Mouse (Mus musculus): Measurements from ENCODE around the gene Tmem189. TPM values are rescaled to one million over a fixed set of nuclear protein-coding genes. Genes with fewer than 3 reads are reported as not detected.

Tmem189 gene
- polyA plus RNA-seq, 1 experiment from 2014 or later = 43.7 TPM

DNA sequence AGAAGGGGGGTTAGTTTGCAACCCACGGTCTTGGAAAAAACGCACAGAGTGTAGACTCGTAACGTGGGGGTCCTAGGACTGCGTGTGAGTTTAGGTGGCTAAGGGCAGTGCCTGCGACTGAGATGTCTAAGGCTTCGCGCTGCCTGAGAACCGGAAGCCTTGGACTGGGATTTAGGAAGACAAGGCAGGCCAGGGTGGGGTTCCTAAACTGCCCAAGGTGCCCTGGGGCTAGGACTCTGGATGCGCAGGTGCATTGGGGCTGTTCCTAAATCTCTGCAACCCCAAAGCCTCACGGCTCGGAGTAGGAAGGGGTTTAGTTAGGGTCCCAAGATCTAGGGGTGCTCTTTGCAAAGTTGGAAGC lies 29.0 kb downstream of the Tmem189 start:
- WGBS = under 1% methylated on average over 12 of the region's 12 CpGs
- H3K9me3 ChIP-seq (replicated peaks) = no peaks in the 10 kb centered on the region
- peak overlapping the region; percentile 29 for H3K27ac ChIP-seq (replicated peaks)
- peaks cover 47% of the 10 kb centered on the region for H3K4me1 ChIP-seq
- no peak for ATAC-seq (ENCODE audit: insufficient number of reproducible peaks, low FRiP score, low TSS enrichment, low read depth)
- H3K27me3 ChIP-seq = no peaks in the 10 kb centered on the region
- H3K4me2 ChIP-seq (replicated peaks) = peak overlapping the region; percentile 75
- H3K4me3 ChIP-seq (replicated peaks) = peak overlapping the region; percentile 68
- H3K36me3 ChIP-seq = no peaks in the 10 kb centered on the region
- peak overlapping the region; percentile 61 for H3K9ac ChIP-seq

DNA sequence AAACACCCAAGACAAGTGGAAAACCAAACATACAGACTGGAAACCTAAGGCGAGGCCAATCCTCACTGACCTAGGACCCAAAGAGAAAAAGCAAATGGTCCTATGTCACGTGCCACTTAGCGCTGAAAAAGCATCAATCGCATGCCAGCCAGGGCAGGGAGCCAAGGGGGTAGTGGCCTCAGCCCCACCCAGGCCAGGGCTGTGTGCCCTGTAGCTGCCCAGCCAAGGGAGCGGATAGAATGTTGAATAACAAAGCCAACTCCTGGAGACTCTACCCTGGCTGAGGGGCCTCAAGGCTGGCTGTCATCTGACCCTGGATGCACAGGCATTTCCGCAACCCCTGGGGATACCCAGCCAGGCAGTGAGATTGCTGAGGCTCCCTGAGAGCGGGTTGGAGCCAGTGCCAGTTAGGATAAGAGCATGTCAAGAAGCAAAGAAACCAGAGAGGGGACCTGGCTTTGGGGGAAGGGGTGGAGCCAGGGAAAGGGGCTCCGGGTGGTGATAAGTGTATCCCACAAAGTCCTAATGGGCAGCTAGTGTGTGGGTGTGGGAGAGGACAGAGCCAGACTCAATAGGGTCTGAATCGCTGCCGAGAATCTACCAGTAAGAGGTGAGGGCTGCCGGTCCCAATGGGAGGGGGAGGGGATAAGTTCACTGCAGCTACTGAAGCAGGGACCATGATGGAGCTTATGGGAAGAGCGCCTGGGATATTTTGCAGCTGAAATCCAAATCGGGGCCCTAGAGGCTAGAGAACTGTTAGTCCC lies 29.6 kb downstream of the Tmem189 start:
- no peaks in the 10 kb centered on the region for H3K27me3 ChIP-seq
- 20% methylated on average over 13 of the region's 13 CpGs for WGBS
- H3K4me1 ChIP-seq = peaks cover 47% of the 10 kb centered on the region
- H3K27ac ChIP-seq (replicated peaks) = peak overlapping the region; percentile 29
- no peaks in the 10 kb centered on the region for H3K9me3 ChIP-seq (replicated peaks)
- peak overlapping the region; percentile 75 for H3K4me2 ChIP-seq (replicated peaks)
- H3K36me3 ChIP-seq = no peaks in the 10 kb centered on the region; the same call in 1 of the 2 replicates
- peak overlapping the region; percentile 68 for H3K4me3 ChIP-seq (replicated peaks)
- ATAC-seq (ENCODE audit: insufficient number of reproducible peaks, low FRiP score, low TSS enrichment, low read depth) = 0 out of 2 replicates have a peak, but pooled peaks have one; percentile 8
- peak overlapping the region; percentile 61; the same call in 1 of the 2 replicates for H3K9ac ChIP-seq

DNA sequence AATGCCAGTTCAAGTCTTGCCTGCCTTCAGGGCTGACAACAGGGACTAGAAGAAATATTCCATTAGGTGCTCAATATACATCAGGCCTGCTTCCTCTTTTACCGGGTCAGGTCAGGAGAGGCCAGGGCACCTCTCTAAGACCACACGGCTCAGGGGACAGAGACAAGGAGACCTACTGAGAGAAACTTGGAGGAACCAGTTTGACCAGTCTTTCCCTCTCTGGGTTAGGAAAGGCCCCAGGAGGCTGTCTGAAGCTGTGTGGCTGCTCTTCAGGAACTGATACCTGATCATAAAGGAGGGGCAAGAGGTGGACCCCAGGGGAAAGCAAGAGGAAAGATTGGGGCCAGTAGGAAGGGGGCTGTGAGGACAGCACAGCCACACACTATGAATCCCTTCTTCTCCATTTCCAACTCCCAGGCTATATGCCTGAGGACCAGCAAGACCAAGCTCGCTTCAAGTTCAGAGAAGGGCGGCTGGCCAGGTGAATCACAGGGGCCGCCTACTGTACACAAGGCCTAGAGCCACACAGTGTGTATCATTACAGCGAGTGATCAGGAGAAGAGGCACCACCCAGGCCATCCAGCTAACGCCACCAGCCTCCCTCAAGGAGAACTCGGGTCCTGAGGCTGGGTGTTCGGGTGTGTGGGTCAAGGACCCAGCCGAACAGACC lies 30.3 kb downstream of the Tmem189 start:
- peaks cover 47% of the 10 kb centered on the region for H3K4me1 ChIP-seq
- peak overlapping the region; percentile 75 for H3K4me2 ChIP-seq (replicated peaks)
- H3K4me3 ChIP-seq (replicated peaks) = peak overlapping the region; percentile 68
- 50% methylated on average over 10 of the region's 10 CpGs for WGBS
- H3K36me3 ChIP-seq = peaks cover 1% of the 10 kb centered on the region; the same call in 1 of the 2 replicates
- no peak for ATAC-seq (ENCODE audit: insufficient number of reproducible peaks, low FRiP score, low TSS enrichment, low read depth)
- no peaks in the 10 kb centered on the region for H3K27me3 ChIP-seq
- no peaks in the 10 kb centered on the region for H3K9me3 ChIP-seq (replicated peaks)
- H3K27ac ChIP-seq (replicated peaks) = peak overlapping the region; percentile 29; the same call in 1 of the 2 replicates
- peak overlapping the region; percentile 15; the same call in 1 of the 2 replicates for H3K9ac ChIP-seq

DNA sequence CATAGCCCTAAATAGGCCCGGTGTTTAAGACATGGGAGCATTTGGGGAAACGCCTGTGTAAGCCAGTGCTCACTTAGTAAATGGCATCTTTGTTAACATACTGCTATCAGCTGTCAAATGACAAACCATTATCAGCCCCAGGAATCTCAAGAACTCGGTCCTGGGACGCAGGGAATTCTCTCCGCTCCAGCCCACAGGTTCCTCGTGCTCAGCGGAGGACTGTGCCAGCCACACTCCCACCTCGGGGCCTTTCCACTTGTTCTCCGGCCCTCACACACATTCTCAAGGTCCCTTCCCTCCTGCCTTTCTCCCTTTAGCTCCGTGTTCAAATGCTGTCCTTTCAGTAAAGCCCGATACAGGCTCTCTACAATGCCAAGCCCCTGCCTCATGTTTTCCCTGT lies 30.9 kb downstream of the Tmem189 start:
- ATAC-seq (ENCODE audit: insufficient number of reproducible peaks, low FRiP score, low TSS enrichment, low read depth) = no peak
- Histone ChIP-seq H3K36me3 (peaks cover 7% of the 10 kb centered on the region; the same call in 1 of the 2 replicates), H3K27ac (replicated peaks) (no peak overlapping the region), H3K4me3 (replicated peaks) (no peak overlapping the region), H3K9ac (no peak overlapping the region), H3K4me1 (peaks cover 47% of the 10 kb centered on the region), H3K27me3 (no peaks in the 10 kb centered on the region), H3K4me2 (replicated peaks) (peak overlapping the region; percentile 75), H3K9me3 (replicated peaks) (no peaks in the 10 kb centered on the region)
- 57% methylated on average over 11 of the region's 11 CpGs for WGBS

DNA sequence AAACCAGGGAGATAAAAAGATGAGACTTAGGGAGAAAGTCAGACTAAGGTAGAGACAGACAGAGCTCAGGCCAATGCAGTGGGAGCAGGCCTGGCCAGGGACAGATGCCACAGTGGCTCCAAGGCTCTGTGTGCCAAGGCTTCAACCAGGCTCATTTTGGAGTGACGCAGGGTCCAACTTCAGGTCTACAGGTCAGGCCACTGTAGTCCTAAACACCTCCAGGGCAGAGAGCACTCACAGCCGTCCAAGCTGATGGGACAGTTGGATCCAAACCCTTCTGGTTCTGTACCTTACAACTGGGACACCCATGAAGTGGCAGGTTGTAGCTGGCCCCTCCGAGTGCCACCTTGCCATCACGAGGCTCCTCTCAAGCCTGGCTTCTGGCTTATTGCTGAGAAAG lies 31.6 kb downstream of the Tmem189 start:
- no peak overlapping the region for H3K9ac ChIP-seq

DNA sequence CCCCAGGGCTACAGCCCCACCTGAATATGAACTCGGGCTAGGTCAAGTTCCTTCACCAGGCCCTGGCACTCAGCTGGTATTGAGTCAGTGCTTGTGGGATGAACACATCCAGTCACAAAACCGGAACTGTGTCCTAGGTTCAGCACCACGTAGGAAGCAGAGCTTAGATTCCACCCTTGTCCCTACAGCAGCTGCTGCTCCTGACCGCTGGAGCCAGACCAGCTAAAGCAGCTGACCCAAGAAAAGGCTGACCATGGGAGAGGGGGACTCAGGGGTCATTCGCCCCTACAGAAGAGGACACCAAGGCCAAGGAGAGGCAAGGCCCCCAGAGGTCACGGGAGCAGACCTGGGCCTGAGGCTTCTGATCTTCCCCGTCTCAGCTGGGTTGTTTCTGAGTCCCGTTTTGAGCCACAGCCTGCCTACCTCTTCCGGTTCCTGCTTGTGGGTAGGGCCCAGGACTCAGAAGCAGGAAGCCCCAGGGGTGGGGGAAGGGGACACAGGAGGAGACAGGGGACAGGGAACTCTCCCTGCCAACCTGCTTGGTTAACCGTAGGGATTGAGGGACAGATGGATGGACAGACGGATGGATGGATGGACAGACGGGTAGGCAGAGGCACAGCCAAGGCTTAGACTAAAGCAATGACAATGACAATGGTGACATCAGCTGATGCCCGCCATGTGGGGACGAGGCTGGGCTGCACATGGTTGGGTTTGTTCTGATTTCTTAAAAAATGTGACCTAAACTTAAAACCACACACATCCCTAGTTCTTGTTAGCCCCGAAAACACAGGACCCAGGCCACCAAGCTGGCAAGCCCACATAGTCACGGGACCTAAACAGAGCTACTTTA lies 32.8 kb downstream of the Tmem189 start:
- H3K4me3 ChIP-seq (replicated peaks) = no peak overlapping the region
- peaks cover 24% of the 10 kb centered on the region; the same call in 1 of the 2 replicates for H3K36me3 ChIP-seq
- WGBS = 78% methylated on average over 16 of the region's 16 CpGs
- H3K4me2 ChIP-seq (replicated peaks) = 0 out of 2 replicates have a peak overlapping the region, but pooled peaks have one; percentile 2
- peaks cover 40% of the 10 kb centered on the region for H3K4me1 ChIP-seq
- H3K27me3 ChIP-seq = no peaks in the 10 kb centered on the region
- no peak for ATAC-seq (ENCODE audit: insufficient number of reproducible peaks, low FRiP score, low TSS enrichment, low read depth)
- no peak overlapping the region for H3K27ac ChIP-seq (replicated peaks)
- no peak overlapping the region for H3K9ac ChIP-seq
- no peaks in the 10 kb centered on the region for H3K9me3 ChIP-seq (replicated peaks)

More for the DNA sequence above, 31.6 kb downstream of the Tmem189 start:
- no peak overlapping the region for H3K27ac ChIP-seq (replicated peaks)
- WGBS = 87% methylated on average over 4 of the region's 4 CpGs
- no peaks in the 10 kb centered on the region for H3K27me3 ChIP-seq
- H3K36me3 ChIP-seq = peaks cover 15% of the 10 kb centered on the region; the same call in 1 of the 2 replicates
- H3K9me3 ChIP-seq (replicated peaks) = no peaks in the 10 kb centered on the region
- H3K4me2 ChIP-seq (replicated peaks) = no peak overlapping the region
- H3K4me1 ChIP-seq = peaks cover 47% of the 10 kb centered on the region
- H3K4me3 ChIP-seq (replicated peaks) = no peak overlapping the region
- no peak for ATAC-seq (ENCODE audit: insufficient number of reproducible peaks, low FRiP score, low TSS enrichment, low read depth)

DNA sequence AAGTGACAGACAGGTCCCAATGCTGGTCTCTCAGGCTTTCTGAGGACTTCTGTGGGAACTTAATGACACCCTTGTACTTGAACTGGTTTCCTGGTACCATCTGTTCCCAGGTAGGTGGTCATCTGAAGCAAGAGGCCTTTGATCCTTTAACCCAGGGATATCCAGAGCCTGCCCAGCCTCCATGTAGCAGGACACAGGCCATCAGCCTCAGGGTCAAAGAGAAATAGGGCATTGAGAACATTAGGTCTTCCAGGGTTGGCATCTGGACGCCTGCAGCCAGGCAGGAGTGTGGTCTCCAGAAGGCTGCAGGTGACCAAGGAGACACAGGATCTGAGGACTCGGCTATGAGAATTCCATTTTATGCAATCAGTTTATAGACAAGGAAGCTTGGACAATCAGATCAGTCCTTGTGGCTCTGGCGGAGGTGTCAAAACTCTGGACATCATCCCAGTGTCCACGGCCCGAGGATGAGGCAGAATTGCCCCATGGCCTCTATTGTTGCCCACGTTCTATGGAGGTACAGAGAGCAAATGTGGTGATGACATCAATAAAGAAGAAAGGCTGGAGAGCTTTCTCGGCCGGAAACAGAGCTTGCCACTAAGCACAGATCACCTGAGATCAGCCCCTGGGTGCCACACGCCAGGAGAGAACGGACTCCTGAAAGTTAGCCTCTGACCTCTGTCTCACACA lies 34.6 kb downstream of the Tmem189 start:
- Histone ChIP-seq H3K4me2 (replicated peaks) (no peak overlapping the region), H3K9ac (no peak overlapping the region), H3K9me3 (replicated peaks) (no peaks in the 10 kb centered on the region), H3K4me1 (peaks cover 30% of the 10 kb centered on the region), H3K27me3 (no peaks in the 10 kb centered on the region), H3K36me3 (peaks cover 41% of the 10 kb centered on the region; the same call in 1 of the 2 replicates), H3K27ac (replicated peaks) (no peak overlapping the region), H3K4me3 (replicated peaks) (no peak overlapping the region)
- WGBS = 92% methylated on average over 10 of the region's 10 CpGs
- no peak for ATAC-seq (ENCODE audit: insufficient number of reproducible peaks, low FRiP score, low TSS enrichment, low read depth)

DNA sequence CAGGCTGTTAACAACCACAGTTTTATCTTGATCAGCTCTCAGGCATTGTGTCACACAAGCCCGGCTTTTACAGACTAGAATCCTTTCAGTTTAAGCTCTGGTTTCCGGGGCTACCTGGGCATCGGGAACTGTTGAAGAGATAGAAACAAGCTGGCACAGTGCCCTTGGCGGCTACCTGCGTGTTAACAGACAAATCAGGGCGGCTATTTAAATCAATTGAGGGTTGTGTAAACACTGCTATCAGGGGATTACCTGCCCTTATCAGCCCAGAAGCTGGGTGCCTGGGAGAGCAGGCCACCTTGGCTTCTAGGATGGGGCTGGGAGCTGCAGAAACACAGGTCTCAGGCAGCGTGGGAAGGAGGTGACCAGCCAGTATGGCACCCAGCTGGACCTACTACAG lies 36.9 kb downstream of the Tmem189 start:
- H3K4me1 ChIP-seq = peaks cover 8% of the 10 kb centered on the region; the same call in 1 of the 2 replicates
- no peak overlapping the region for H3K4me2 ChIP-seq (replicated peaks)
- H3K9ac ChIP-seq = no peak overlapping the region
- H3K27me3 ChIP-seq = no peaks in the 10 kb centered on the region
- 74% methylated on average over 7 of the region's 7 CpGs for WGBS
- peaks cover 54% of the 10 kb centered on the region for H3K36me3 ChIP-seq
- H3K9me3 ChIP-seq (replicated peaks) = no peaks in the 10 kb centered on the region
- H3K4me3 ChIP-seq (replicated peaks) = no peak overlapping the region
- no peak for ATAC-seq (ENCODE audit: insufficient number of reproducible peaks, low FRiP score, low TSS enrichment, low read depth)
- H3K27ac ChIP-seq (replicated peaks) = no peak overlapping the region

DNA sequence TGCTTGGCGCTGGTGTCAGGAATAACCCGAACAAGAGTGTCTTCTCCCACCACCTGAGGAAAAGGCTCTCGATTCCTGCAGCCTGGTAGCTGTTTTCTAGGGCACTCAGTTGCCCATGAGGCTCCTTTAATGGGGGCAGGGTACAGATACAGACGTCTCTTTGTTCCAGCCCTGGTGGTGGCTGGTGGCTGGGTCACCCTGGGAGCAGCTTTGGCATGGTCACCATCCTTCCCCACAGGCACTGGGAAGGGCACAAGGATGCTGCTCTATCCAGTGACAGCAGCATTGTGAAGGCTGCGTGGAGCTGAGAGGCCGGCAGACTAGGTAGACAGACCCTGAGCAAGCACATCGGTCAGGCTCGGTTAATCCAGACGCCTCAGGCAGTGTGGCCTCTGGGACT lies 38.0 kb downstream of the Tmem189 start:
- no peak overlapping the region for H3K9ac ChIP-seq
- WGBS = 67% methylated on average over 9 of the region's 9 CpGs
- H3K4me2 ChIP-seq (replicated peaks) = no peak overlapping the region
- no peaks in the 10 kb centered on the region for H3K9me3 ChIP-seq (replicated peaks)
- no peak for ATAC-seq (ENCODE audit: insufficient number of reproducible peaks, low FRiP score, low TSS enrichment, low read depth)
- H3K36me3 ChIP-seq = peaks cover 56% of the 10 kb centered on the region
- H3K4me3 ChIP-seq (replicated peaks) = no peak overlapping the region
- peaks cover 3% of the 10 kb centered on the region; the same call in 1 of the 2 replicates for H3K4me1 ChIP-seq
- no peaks in the 10 kb centered on the region for H3K27me3 ChIP-seq
- H3K27ac ChIP-seq (replicated peaks) = no peak overlapping the region

DNA sequence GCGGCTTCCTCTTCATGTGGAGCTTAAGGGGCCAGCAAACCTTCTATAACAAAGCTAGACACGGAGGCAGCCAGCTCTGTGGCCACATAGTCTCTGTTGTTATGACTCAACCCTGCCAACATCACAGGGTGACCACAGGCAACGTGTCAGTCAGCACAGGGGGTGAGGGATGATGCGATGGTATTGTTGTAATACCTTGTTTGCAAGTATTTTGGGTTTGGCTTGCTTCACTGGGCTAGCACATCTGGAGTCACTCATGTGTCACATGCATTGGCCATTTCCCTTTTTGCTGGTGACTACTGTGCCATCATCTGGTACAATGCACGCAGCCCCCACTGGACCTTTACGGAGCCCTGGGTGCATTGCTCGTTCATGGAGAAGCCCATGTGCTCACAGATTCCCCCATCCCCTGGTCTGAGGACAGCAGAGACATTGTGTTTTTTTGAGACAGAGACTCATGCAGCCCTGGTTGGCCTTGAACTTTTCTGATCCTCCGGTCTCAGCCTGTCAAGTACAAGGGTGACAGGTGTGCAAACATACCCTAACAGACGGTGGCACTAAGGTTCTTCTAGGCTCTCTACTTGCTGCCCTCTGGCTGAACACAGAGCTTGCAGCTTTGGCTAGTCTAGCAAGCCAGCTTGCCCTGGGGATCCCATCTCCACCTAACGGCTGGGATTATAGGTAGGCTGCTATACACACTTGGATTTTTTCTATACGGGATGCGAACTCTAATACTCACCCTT lies 40.2 kb downstream of the Tmem189 start:
- no peak for ATAC-seq (ENCODE audit: insufficient number of reproducible peaks, low FRiP score, low TSS enrichment, low read depth)
- H3K27ac ChIP-seq (replicated peaks) = no peak overlapping the region
- H3K27me3 ChIP-seq = no peaks in the 10 kb centered on the region
- H3K9ac ChIP-seq = no peak overlapping the region
- H3K9me3 ChIP-seq (replicated peaks) = no peaks in the 10 kb centered on the region
- no peak overlapping the region for H3K4me2 ChIP-seq (replicated peaks)
- no peaks in the 10 kb centered on the region for H3K4me1 ChIP-seq
- peaks cover 76% of the 10 kb centered on the region for H3K36me3 ChIP-seq
- 80% methylated on average over 12 of the region's 12 CpGs for WGBS
- no peak overlapping the region for H3K4me3 ChIP-seq (replicated peaks)
